Mouse (Mus musculus) heart, postnatal 14 days (tissue): Measurements from ENCODE around the gene Grpel1. TPM values are rescaled to one million over a fixed set of nuclear protein-coding genes. Genes with fewer than 3 reads are reported as not detected.
A peak's percentile ranks its signal among the peaks of the same experiment; 100 is the strongest.

ENCODE experiments used
- DNase-seq, 2 experiments: peaks; one replicate each; pipeline ENCODE4 v3.0.0; 2021 to 2022
- intact Hi-C: fragments of 180-260 bp; cut with DNase I; formaldehyde crosslinking; loops from one replicate; pipeline ENCODE4 v1.15.1; 2025
- total RNA-seq, 2 experiments: library from RNA; stranded (reverse); gene quantifications; 2 replicates each; pipeline ENCODE4 v1.2.3; 2021

The Grpel1 gene
- total RNA-seq, 2 experiments from 2014 or later, result 55.2 to 58.4 TPM

- DNase-seq, result no peak
- intact Hi-C loops, result no loop called here
These were observed 29.9 kb downstream of the Grpel1 start for GRCm38 (mm10) chr5:36494709-36495108.

DNA sequence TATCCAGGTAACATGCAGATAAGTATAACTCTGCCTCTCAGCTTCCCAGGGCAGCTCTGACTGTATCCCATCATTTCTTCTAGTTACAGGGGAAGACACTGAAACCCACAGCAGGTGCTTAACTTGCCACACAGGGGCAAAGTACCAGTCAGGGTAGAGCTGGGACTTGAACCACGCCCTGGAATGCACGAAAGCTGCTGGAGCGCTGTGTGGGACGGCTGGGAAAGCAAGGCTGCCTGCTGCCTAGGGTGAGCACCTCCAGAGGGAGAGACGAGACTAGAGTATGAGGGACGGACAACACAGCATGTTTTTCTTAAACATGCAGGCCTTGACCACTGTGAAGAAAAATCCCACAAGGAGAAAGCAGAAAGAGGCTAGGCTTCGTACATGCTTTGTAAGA is 40.4 kb downstream of the Grpel1 start:
- intact Hi-C loops, result no loop called here
- no peak for DNase-seq

DNA sequence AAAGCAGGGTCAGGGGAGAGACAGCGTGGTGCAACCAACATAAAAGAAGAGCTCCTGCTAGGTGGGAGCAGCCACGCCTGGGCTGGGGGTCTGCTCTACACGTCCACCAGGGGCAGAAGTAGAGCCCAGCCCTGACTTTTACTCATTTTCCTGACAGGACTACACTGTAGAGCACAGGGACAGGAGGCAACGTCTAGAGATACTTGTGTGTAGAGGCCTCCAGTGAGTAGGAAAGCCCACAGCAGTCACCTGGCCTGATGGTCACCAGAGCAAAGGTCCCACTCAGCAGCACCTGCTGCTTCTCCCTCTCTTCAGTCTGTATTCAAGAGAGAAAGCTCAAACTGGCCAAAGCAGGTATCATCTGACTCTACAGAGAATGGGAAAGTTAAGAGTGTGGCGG is 40.8 kb downstream of the Grpel1 start:
- DNase-seq, result no peak
- intact Hi-C loops, result no loop called here

DNA sequence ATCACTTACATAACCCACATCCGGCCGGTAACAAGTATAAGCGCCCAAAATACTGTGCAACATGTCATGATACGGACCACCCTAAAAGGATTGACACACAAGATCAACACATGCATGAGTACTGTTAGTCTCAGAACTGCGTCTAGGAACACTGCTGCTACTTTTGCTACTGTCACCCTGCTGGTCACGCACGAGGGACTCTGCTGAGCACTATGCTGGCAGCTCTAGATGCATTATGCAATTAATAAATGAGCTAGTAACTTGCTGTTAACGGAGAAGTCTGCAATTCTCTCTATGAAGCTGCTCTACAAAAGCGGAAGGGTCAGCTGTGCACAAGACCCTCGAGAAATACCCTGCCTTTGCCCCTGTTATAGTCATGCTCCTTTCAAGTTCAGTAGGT is 43.6 kb downstream of the Grpel1 start:
- DNase-seq, result no peak
- intact Hi-C loops, result no loop called here

GRCm38 (mm10) chr5:36510956-36511355 is 46.2 kb downstream of the Grpel1 start:
- no peak for DNase-seq
- intact Hi-C loops, result no loop called here

DNA sequence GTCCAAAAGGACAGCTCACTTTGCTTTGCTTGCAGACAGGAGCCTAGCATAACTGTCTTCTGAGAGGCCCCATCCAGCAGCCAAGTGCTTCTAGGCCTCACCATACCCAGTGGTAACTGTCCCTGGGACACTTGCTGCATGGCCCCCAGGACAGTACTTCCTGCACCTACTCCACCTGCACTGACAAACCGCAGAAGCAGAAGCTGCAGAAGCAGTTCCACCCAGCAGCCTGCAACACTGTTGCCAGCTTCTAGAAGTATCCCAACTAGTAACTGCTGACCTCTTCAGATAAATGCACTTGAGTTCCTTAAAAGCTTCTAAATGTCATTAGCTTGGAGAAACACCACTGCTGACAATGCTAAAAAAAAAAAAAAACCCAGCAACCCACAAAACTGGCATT is 50.3 kb downstream of the Grpel1 start:
- no peak for DNase-seq
- intact Hi-C loops, result no loop called here

DNA sequence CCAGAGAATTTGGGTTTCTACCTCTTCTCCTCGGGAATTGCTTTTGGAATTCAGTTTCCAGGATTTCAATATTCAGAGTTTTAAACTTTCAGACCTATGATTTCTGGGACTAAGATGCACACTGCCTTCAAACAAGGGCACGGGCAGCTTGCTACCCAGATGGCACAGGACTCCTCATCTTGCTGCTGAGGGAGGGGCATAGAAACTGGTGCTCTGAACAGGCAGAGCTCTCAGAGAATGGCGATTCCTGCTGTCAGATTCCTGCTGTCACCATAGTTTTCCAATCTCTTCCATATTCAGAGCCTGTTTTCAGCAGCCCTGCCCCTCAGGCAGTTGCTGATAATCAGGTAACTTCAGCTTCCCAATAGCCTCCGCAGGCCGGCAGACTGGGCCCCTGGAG is 50.8 kb downstream of the Grpel1 start:
- intact Hi-C loops, result no loop called here
- DNase-seq, result no peak

- intact Hi-C loops, result no loop called here
- DNase-seq, result no peak
These were observed 52.8 kb downstream of the Grpel1 start for GRCm38 (mm10) chr5:36517596-36517995.

DNA sequence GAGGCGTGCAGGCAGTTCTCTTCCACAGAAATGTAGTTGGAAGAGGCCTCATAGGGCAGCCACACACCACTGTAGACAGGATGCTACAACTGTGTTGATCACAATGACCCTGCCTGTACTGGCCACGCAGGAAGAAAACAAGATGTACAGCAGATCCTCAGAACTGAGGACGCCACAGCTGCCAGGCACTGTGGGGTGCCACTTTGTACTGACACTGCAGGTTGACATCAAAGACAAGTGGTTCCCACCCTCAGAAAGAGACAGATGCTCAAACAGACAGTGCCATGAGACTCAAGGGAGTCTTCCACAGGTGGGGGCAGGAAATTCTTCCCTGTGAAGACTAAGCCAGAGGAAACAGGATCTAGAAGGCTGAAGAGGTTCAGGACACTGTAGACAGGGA is 55.0 kb downstream of the Grpel1 start:
- intact Hi-C loops, result no loop called here
- no peak for DNase-seq

GRCm38 (mm10) chr5:36522782-36523181 is 58.0 kb downstream of the Grpel1 start:
- peak; percentile 28 to 40 for DNase-seq

GRCm38 (mm10) chr5:36523219-36523703 is 58.5 kb downstream of the Grpel1 start:
- no peak for DNase-seq
- intact Hi-C loops, result no loop called here

More at GRCm38 (mm10) chr5:36522782-36523181, 58.0 kb downstream of the Grpel1 start:
- intact Hi-C loops, result no loop called here

Other genes starting within 250 kb of the Grpel1 start
- 1 to 10 TPM; 9.6 to 9.9 TPM for gene Sorcs2, start 66.9 kb upstream of the Grpel1 start, total RNA-seq
- 10 to 100 TPM; 15.7 to 16.0 TPM for gene Tada2b, start 19.3 kb downstream of the Grpel1 start, total RNA-seq
- under 1 TPM; 0.29 to 0.31 TPM for gene Ccdc96, start 19.6 kb downstream of the Grpel1 start, total RNA-seq
- gene Tbc1d14, start 128.3 kb downstream of the Grpel1 start, total RNA-seq, result 10 to 100 TPM; 14.5 to 17.0 TPM
- 10 to 100 TPM; 88.3 to 89.1 TPM for gene D5Ertd579e, start 231.0 kb downstream of the Grpel1 start, total RNA-seq